Mouse (Mus musculus) left cerebral cortex, postnatal 14 days (tissue): ENCODE results near the gene Pde5a. TPM values are rescaled to one million over a fixed set of nuclear protein-coding genes. Genes with fewer than 3 reads are reported as not detected.

Source experiments
- DNase-seq, 2 experiments: peaks; one replicate each; pipeline ENCODE4 v3.0.0; 2021 to 2022; ENCODE audit warnings: low spot score in 2 of 2, mixed read lengths in 1 of 2
- intact Hi-C: fragments of 180-260 bp; cut with DNase I; formaldehyde crosslinking; loops from one replicate; pipeline ENCODE4 v1.15.1; 2025
- total RNA-seq, 2 experiments: library from RNA; stranded (reverse); gene quantifications; 2 replicates each; pipeline ENCODE4 v1.2.3; 2021

Pde5a gene
- total RNA-seq, 2 experiments from 2014 or later = 11.1 to 11.2 TPM

- intact Hi-C loops = no loop called here
- peak in 1 of 2 experiments; percentile 54 for DNase-seq
Measured at GRCm38 (mm10) chr3:122828270-122829058, 99.7 kb downstream of the Pde5a start.

- intact Hi-C loops = no loop called here
Measured at GRCm38 (mm10) chr3:122834519-122834918, 105.8 kb downstream of the Pde5a start.

GRCm38 (mm10) chr3:122835097-122835850 lies 106.5 kb downstream of the Pde5a start:
- DNase-seq = peak in 1 of 2 experiments; percentile 13
- intact Hi-C loops = no loop called here

More at GRCm38 (mm10) chr3:122834519-122834918, 105.8 kb downstream of the Pde5a start:
- DNase-seq = no peak

GRCm38 (mm10) chr3:122837639-122838038 lies 108.9 kb downstream of the Pde5a start:
- DNase-seq = no peak
- intact Hi-C loops = no loop called here

- DNase-seq = no peak
- intact Hi-C loops = no loop called here
Measured at GRCm38 (mm10) chr3:122848410-122849034, 119.8 kb downstream of the Pde5a start.

GRCm38 (mm10) chr3:122855149-122855548 lies 126.4 kb downstream of the Pde5a start:
- intact Hi-C loops = no loop called here
- no peak for DNase-seq

GRCm38 (mm10) chr3:122859829-122860228 lies 131.1 kb downstream of the Pde5a start:
- DNase-seq = no peak
- intact Hi-C loops = no loop called here

GRCm38 (mm10) chr3:122860573-122861498 lies 132.1 kb downstream of the Pde5a start:
- no peak for DNase-seq

GRCm38 (mm10) chr3:122865092-122865491 lies 136.3 kb downstream of the Pde5a start:
- intact Hi-C loops = no loop called here
- no peak for DNase-seq

More at GRCm38 (mm10) chr3:122860573-122861498, 132.1 kb downstream of the Pde5a start:
- intact Hi-C loops = no loop called here

- intact Hi-C loops = no loop called here
- DNase-seq = no peak
Measured at GRCm38 (mm10) chr3:122868270-122868669, 139.5 kb downstream of the Pde5a start.

GRCm38 (mm10) chr3:122871596-122871995 lies 142.8 kb downstream of the Pde5a start:
- no peak for DNase-seq
- intact Hi-C loops = no loop called here

- intact Hi-C loops = no loop called here
Measured at GRCm38 (mm10) chr3:122876870-122877269, 148.1 kb downstream of the Pde5a start.

GRCm38 (mm10) chr3:122877543-122877942 lies 148.8 kb downstream of the Pde5a start:
- intact Hi-C loops = no loop called here
- no peak for DNase-seq

More at GRCm38 (mm10) chr3:122876870-122877269, 148.1 kb downstream of the Pde5a start:
- no peak for DNase-seq

- intact Hi-C loops = no loop called here
- no peak for DNase-seq
Measured at GRCm38 (mm10) chr3:122878705-122879315, 150.1 kb downstream of the Pde5a start.

GRCm38 (mm10) chr3:122887505-122888301 lies 159.0 kb downstream of the Pde5a start:
- no peak for DNase-seq
- intact Hi-C loops = no loop called here

GRCm38 (mm10) chr3:122888371-122888819 lies 159.6 kb downstream of the Pde5a start:
- intact Hi-C loops = no loop called here
- DNase-seq = no peak

GRCm38 (mm10) chr3:122894772-122895171 lies 166.0 kb downstream of the Pde5a start, which contains the start of gene Fabp2:
Gene Fabp2, plus strand, starts transcription at chr3:122895072.
- no peak for DNase-seq
- intact Hi-C loops = no loop called here
